Mouse (Mus musculus): ENCODE measurements around the gene Mier3. TPM values are rescaled to one million over a fixed set of nuclear protein-coding genes. Genes with fewer than 3 reads are reported as not detected.

Gene Mier3
- polyA plus RNA-seq, 1 experiment from 2014 or later, result 25.0 TPM

- no peaks in the 10 kb centered on the region for H3K27me3 ChIP-seq
- H3K4me3 ChIP-seq, result no peak overlapping the region
- ATAC-seq (ENCODE audit: low FRiP score), result no peak
- H3K36me3 ChIP-seq, result peaks cover 29% of the 10 kb centered on the region
- H3K4me1 ChIP-seq, result peaks cover 4% of the 10 kb centered on the region; the same call in 1 of the 2 replicates
- H3K27ac ChIP-seq, result no peak overlapping the region
- H3K4me2 ChIP-seq (replicated peaks), result no peak overlapping the region
- no peaks in the 10 kb centered on the region for H3K9me3 ChIP-seq (replicated peaks)
- 70% methylated on average over 9 of the region's 9 CpGs for WGBS
- no peak overlapping the region for H3K9ac ChIP-seq
Measured at GRCm38 (mm10) chr13:111719726-111720125, 38.9 kb downstream of the Mier3 start.

- Histone ChIP-seq H3K27me3 (no peaks in the 10 kb centered on the region), H3K4me2 (replicated peaks) (peak overlapping the region; percentile 84), H3K36me3 (peaks cover under 1% of the 10 kb centered on the region; the same call in 1 of the 2 replicates), H3K4me3 (peak overlapping the region; percentile 69), H3K9me3 (replicated peaks) (peaks cover 11% of the 10 kb centered on the region), H3K9ac (peak overlapping the region; percentile 32; the same call in 1 of the 2 replicates), H3K27ac (0 out of 2 replicates have a peak overlapping the region, but pooled peaks have one; percentile 23), H3K4me1 (peaks cover 7% of the 10 kb centered on the region; the same call in 1 of the 2 replicates)
- ATAC-seq (ENCODE audit: low FRiP score), result no peak
- WGBS, result 1% methylated on average over 18 of the region's 18 CpGs
Measured at GRCm38 (mm10) chr13:111724811-111725164, 44.0 kb downstream of the Mier3 start.

- peaks cover 7% of the 10 kb centered on the region; the same call in 1 of the 2 replicates for H3K4me1 ChIP-seq
- peak overlapping the region; percentile 84 for H3K4me2 ChIP-seq (replicated peaks)
- under 1% methylated on average over 65 of the region's 65 CpGs for WGBS
- ATAC-seq (ENCODE audit: low FRiP score), result peak; percentile 100
- no peaks in the 10 kb centered on the region for H3K27me3 ChIP-seq
- H3K27ac ChIP-seq, result peak overlapping the region; percentile 85
- H3K9ac ChIP-seq, result peak overlapping the region; percentile 67
- no peaks in the 10 kb centered on the region for H3K36me3 ChIP-seq
- H3K4me3 ChIP-seq, result peak overlapping the region; percentile 69
- H3K9me3 ChIP-seq (replicated peaks), result peaks cover 11% of the 10 kb centered on the region
Measured at GRCm38 (mm10) chr13:111725165-111726077, 44.6 kb downstream of the Mier3 start.

DNA sequence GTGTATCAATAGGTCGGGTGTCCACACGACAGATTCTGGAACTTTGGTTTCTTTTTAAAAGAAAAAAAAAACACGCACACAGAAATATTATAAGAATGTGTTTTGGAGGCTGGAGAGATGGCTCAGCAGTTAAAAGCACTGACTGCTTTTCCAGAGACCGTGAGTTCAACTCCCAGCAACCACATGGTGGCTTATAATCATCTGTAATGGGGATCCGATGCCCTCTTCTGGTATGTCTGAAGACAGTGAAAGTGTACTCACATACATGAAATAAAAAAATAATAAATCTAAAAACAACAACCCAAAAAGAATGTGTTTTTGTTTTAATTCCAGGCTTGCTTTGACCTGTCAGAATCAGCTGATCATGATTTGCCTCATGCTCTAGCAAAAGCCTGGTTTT lies 46.1 kb downstream of the Mier3 start:
- Histone ChIP-seq H3K36me3 (no peaks in the 10 kb centered on the region), H3K9me3 (replicated peaks) (peaks cover 11% of the 10 kb centered on the region), H3K4me3 (no peak overlapping the region), H3K4me1 (peaks cover 7% of the 10 kb centered on the region; the same call in 1 of the 2 replicates), H3K9ac (no peak overlapping the region), H3K27me3 (no peaks in the 10 kb centered on the region), H3K27ac (no peak overlapping the region), H3K4me2 (replicated peaks) (no peak overlapping the region)
- ATAC-seq (ENCODE audit: low FRiP score), result no peak
- 89% methylated on average over 5 of the region's 5 CpGs for WGBS

GRCm38 (mm10) chr13:111741204-111741990 lies 60.6 kb downstream of the Mier3 start:
- 84% methylated on average over 7 of the region's 7 CpGs for WGBS
- Histone ChIP-seq H3K27me3 (no peaks in the 10 kb centered on the region), H3K9ac (no peak overlapping the region), H3K4me2 (replicated peaks) (no peak overlapping the region), H3K9me3 (replicated peaks) (0 out of 2 replicates have a peak, but pooled peaks cover 5% of the 10 kb centered on the region), H3K27ac (no peak overlapping the region), H3K36me3 (no peaks in the 10 kb centered on the region), H3K4me1 (no peaks in the 10 kb centered on the region), H3K4me3 (no peak overlapping the region)
- ATAC-seq (ENCODE audit: low FRiP score), result no peak

- 62% methylated on average over 6 of the region's 6 CpGs for WGBS
- Histone ChIP-seq H3K9me3 (replicated peaks) (0 out of 2 replicates have a peak, but pooled peaks cover 5% of the 10 kb centered on the region), H3K4me2 (replicated peaks) (no peak overlapping the region), H3K27ac (no peak overlapping the region), H3K4me1 (no peaks in the 10 kb centered on the region), H3K4me3 (no peak overlapping the region), H3K27me3 (no peaks in the 10 kb centered on the region), H3K36me3 (no peaks in the 10 kb centered on the region), H3K9ac (no peak overlapping the region)
- ATAC-seq (ENCODE audit: low FRiP score), result no peak
Measured at GRCm38 (mm10) chr13:111741991-111742615, 61.3 kb downstream of the Mier3 start.

GRCm38 (mm10) chr13:111744233-111745000 lies 63.6 kb downstream of the Mier3 start:
- Histone ChIP-seq H3K9ac (no peak overlapping the region), H3K27ac (no peak overlapping the region), H3K27me3 (no peaks in the 10 kb centered on the region), H3K4me2 (replicated peaks) (no peak overlapping the region), H3K9me3 (replicated peaks) (no peaks in the 10 kb centered on the region), H3K4me3 (no peak overlapping the region), H3K4me1 (no peaks in the 10 kb centered on the region), H3K36me3 (peaks cover 12% of the 10 kb centered on the region)
- no peak for ATAC-seq (ENCODE audit: low FRiP score)
- WGBS, result 82% methylated on average over 6 of the region's 6 CpGs

GRCm38 (mm10) chr13:111745216-111745615 lies 64.4 kb downstream of the Mier3 start:
- WGBS, result 88% methylated on average over 7 of the region's 7 CpGs
- H3K4me1 ChIP-seq, result no peaks in the 10 kb centered on the region
- no peak for ATAC-seq (ENCODE audit: low FRiP score)
- H3K9me3 ChIP-seq (replicated peaks), result no peaks in the 10 kb centered on the region
- H3K4me3 ChIP-seq, result no peak overlapping the region
- H3K36me3 ChIP-seq, result peaks cover 19% of the 10 kb centered on the region
- H3K27me3 ChIP-seq, result no peaks in the 10 kb centered on the region
- no peak overlapping the region for H3K9ac ChIP-seq
- no peak overlapping the region for H3K4me2 ChIP-seq (replicated peaks)
- no peak overlapping the region for H3K27ac ChIP-seq

- Histone ChIP-seq H3K27me3 (no peaks in the 10 kb centered on the region), H3K4me1 (no peaks in the 10 kb centered on the region), H3K9ac (no peak overlapping the region), H3K36me3 (peaks cover 35% of the 10 kb centered on the region), H3K27ac (no peak overlapping the region), H3K4me2 (replicated peaks) (no peak overlapping the region), H3K9me3 (replicated peaks) (no peaks in the 10 kb centered on the region), H3K4me3 (no peak overlapping the region)
- no peak for ATAC-seq (ENCODE audit: low FRiP score)
- WGBS, result 95% methylated on average over 5 of the region's 5 CpGs
Measured at GRCm38 (mm10) chr13:111746831-111747230, 66.1 kb downstream of the Mier3 start.

- WGBS, result 95% methylated on average over 28 of the region's 28 CpGs
Measured at GRCm38 (mm10) chr13:111748301-111749062, 67.7 kb downstream of the Mier3 start.

DNA sequence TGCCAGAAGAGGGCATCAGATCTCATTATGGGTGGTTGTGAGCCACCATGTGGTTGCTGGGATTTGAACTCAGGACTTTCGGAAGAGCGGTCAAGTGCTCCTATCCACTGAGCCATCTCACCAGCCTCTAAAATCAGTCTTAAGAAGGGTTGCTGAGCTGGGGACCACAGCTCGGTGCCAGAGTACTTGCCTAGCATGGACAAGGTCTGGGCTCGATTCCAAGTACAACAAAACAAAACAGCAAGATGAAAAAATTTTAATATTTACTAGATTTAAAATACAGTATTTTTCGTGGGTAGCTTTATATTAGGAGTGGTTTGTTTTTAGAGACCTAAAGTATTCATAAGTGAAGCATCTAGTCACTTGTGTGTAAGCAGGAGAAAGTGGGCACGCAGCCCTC lies 72.5 kb downstream of the Mier3 start:
- H3K4me2 ChIP-seq (replicated peaks), result no peak overlapping the region
- no peak for ATAC-seq (ENCODE audit: low FRiP score)
- 96% methylated on average over 6 of the region's 6 CpGs for WGBS
- H3K9me3 ChIP-seq (replicated peaks), result no peaks in the 10 kb centered on the region
- H3K4me3 ChIP-seq, result no peak overlapping the region
- H3K27ac ChIP-seq, result no peak overlapping the region
- H3K27me3 ChIP-seq, result no peaks in the 10 kb centered on the region
- no peaks in the 10 kb centered on the region for H3K4me1 ChIP-seq
- H3K9ac ChIP-seq, result no peak overlapping the region
- H3K36me3 ChIP-seq, result peaks cover 92% of the 10 kb centered on the region

More at GRCm38 (mm10) chr13:111748301-111749062, 67.7 kb downstream of the Mier3 start:
- Histone ChIP-seq H3K9ac (no peak overlapping the region), H3K27me3 (no peaks in the 10 kb centered on the region), H3K4me2 (replicated peaks) (no peak overlapping the region), H3K27ac (no peak overlapping the region), H3K9me3 (replicated peaks) (no peaks in the 10 kb centered on the region), H3K4me1 (no peaks in the 10 kb centered on the region), H3K36me3 (peaks cover 49% of the 10 kb centered on the region), H3K4me3 (no peak overlapping the region)
- no peak for ATAC-seq (ENCODE audit: low FRiP score)
